Mouse (Mus musculus) C2C12 (cell line): ENCODE data around the gene Nol7.

Experiments used
- CEBPB ChIP-seq: IDR thresholded peaks from one replicate; pipeline ENCODE4 v1.6.1; 2011; ENCODE audit warnings: low read depth, mild to moderate bottlenecking, control low read depth, moderate library complexity
- CTCF ChIP-seq: IDR thresholded peaks from one replicate; pipeline ENCODE4 v1.5.1; 2011; ENCODE audit not compliant: control insufficient read depth, insufficient read depth, insufficient read length
- FOSL1 ChIP-seq: IDR thresholded peaks from one replicate; pipeline ENCODE4 v1.8.0; 2011; ENCODE audit warnings: mild to moderate bottlenecking, low read length; ENCODE audit not compliant: poor library complexity, insufficient read depth, severe bottlenecking
- MYOD1 ChIP-seq: IDR thresholded peaks from one replicate; pipeline ENCODE4 v1.6.1; 2011; ENCODE audit warnings: low read depth; ENCODE audit not compliant: control insufficient read depth, insufficient read length
- USF1 ChIP-seq: IDR thresholded peaks from one replicate; pipeline ENCODE4 v1.6.1; 2011; ENCODE audit warnings: low read depth, mild to moderate bottlenecking, control low read depth, moderate library complexity

DNA sequence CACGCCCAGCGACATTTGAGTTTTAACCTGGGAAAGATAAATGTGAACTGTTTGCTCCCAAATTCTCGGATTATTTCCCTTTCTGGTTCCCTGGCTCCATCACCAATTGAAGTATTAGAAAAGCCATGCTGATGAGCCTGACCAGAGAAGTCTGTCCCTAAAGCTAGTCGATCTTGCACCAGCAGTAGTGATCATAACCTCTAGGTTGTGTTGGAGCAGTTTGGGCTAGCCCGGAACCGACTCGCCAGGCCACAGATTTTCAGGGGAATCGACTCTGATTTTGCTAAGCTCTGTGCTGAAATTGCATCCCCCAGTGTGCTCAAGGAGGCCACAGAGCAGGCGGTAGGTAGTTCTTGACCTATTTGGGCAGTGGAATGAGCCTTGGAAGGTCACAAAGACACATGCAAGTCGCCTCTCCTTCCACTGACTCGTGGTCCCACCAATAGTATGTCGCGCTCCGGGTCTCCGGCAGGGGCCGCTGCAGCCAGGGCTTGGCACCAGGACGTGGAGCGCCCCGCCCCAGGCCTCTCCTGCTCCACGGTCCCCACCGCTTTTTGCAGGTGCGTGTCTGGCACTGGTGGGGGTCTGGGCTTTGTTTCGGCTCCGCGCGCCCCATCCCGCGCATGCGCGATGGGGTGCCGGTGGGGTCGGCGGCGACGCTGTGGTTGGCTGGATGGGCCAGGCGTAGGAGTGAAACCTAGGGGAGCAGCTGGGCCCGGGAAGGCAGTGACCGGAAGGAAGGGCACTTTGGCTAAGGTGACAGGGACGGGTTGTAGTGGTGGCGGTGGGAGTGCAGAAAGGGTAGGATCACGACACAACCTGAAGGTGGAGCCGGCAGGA, 33.0 kb upstream of the Nol7 start, which contains the start of gene Sirt5:
- peak; percentile 86 for TF ChIP-seq CTCF
- TF ChIP-seq CEBPB = no peak
- no peak for TF ChIP-seq USF1
- TF ChIP-seq FOSL1 = no peak
- TF ChIP-seq MYOD1 = no peak
